Mouse (Mus musculus) neural tube, embryonic 15.5 days (tissue): ENCODE measurements around the gene Tipin. TPM values are rescaled to one million over a fixed set of nuclear protein-coding genes. Genes with fewer than 3 reads are reported as not detected.

Experiments used
- ATAC-seq: fragments of 200-750 bp; cut with Nextera tagmentation; 2 replicates; pipeline ENCODE4 v1.8.0; 2017; ENCODE audit warnings: mild to moderate bottlenecking, moderate TSS enrichment, moderate library complexity; ENCODE audit not compliant: low FRiP score
- H3K27ac ChIP-seq: fragments of 300-500 bp; sonication (generic); replicated peaks from 2 replicates; pipeline ENCODE4 v1.5.1; 2015; ENCODE audit warnings: mild to moderate bottlenecking, inconsistent platforms
- H3K27me3 ChIP-seq: fragments of 300-500 bp; sonication (generic); replicated peaks from 2 replicates; pipeline ENCODE4 v1.6.1; 2015; ENCODE audit warnings: inconsistent platforms
- H3K36me3 ChIP-seq: fragments of 300-500 bp; sonication (generic); 2 replicates; pipeline ENCODE4 v1.6.1; 2015; ENCODE audit warnings: inconsistent platforms
- H3K4me1 ChIP-seq: fragments of 300-500 bp; sonication (generic); 2 replicates; pipeline ENCODE4 v1.6.1; 2015; ENCODE audit warnings: inconsistent platforms
- H3K4me2 ChIP-seq: fragments of 300-500 bp; sonication (generic); 2 replicates; pipeline ENCODE4 v1.6.1; 2015; ENCODE audit warnings: inconsistent platforms, mild to moderate bottlenecking, moderate library complexity
- H3K4me3 ChIP-seq: fragments of 300-500 bp; sonication (generic); replicated peaks from 2 replicates; pipeline ENCODE4 v1.5.1; 2015; ENCODE audit warnings: mild to moderate bottlenecking, inconsistent platforms
- H3K9ac ChIP-seq: fragments of 300-500 bp; sonication (generic); replicated peaks from 2 replicates; pipeline ENCODE4 v1.6.1; 2015; ENCODE audit warnings: mild to moderate bottlenecking, inconsistent platforms
- H3K9me3 ChIP-seq: fragments of 300-500 bp; sonication (generic); replicated peaks from 2 replicates; pipeline ENCODE4 v1.6.1; 2016; ENCODE audit warnings: inconsistent platforms
- WGBS: fragments of 180-500 bp; shearing (Covaris S2); methylation state at CpG from one replicate; pipeline ENCODE4 v1.1.7; 2015; ENCODE audit warnings: mixed read lengths; 5-methylcytosine and 5-hydroxymethylcytosine counted together
- polyA plus RNA-seq: library from polyadenylated mRNA; unstranded; fragments of >200 nt; fragmentation: Nextera tagmentation; extraction: Ambion mirVana; gene quantifications from 2 replicates; pipeline ENCODE4 v1.2.1, GENCODE M21; 2015

Gene Tipin
- polyA plus RNA-seq, 1 experiment from 2014 or later, result 65.7 TPM

- no peaks in the 10 kb centered on the region for H3K36me3 ChIP-seq
- no peaks in the 10 kb centered on the region for H3K27me3 ChIP-seq
- 43% methylated on average over 3 of the region's 3 CpGs for WGBS
- no peak overlapping the region for H3K4me2 ChIP-seq
- H3K9ac ChIP-seq, result no peak overlapping the region
- no peaks in the 10 kb centered on the region for H3K4me1 ChIP-seq
- no peak overlapping the region for H3K4me3 ChIP-seq
- no peak for ATAC-seq
- no peaks in the 10 kb centered on the region for H3K9me3 ChIP-seq
- no peak overlapping the region for H3K27ac ChIP-seq
Observed at GRCm38 (mm10) chr9:64351191-64351590, 69.8 kb downstream of the Tipin start.

Other genes with a start within 250 kb of the Tipin start
- not detected in 2 replicates for gene Lctl, start 164.4 kb upstream of the Tipin start, polyA plus RNA-seq
- 6.0 and 8.1 TPM in 2 replicates for gene Zwilch, start 108.5 kb upstream of the Tipin start, polyA plus RNA-seq
- 564 and 746 TPM in 2 replicates for gene Rpl4, start 108.2 kb upstream of the Tipin start, polyA plus RNA-seq
- 34.9 and 37.1 TPM in 2 replicates for gene Snapc5, start 102.3 kb upstream of the Tipin start, polyA plus RNA-seq
- gene Uchl4, start 46.4 kb upstream of the Tipin start, polyA plus RNA-seq, result 2.3 and 3.2 TPM in 2 replicates
- 71.0 and 80.1 TPM in 2 replicates for gene Map2k1, start 27.9 kb upstream of the Tipin start, polyA plus RNA-seq
- gene Dis3l, start 59.7 kb downstream of the Tipin start, polyA plus RNA-seq, result 20.5 and 21.8 TPM in 2 replicates
- 16.5 and 17.8 TPM in 2 replicates for gene Megf11, start 104.0 kb downstream of the Tipin start, polyA plus RNA-seq